Mouse (Mus musculus) limb, embryonic 10.5 days (tissue): ENCODE results near the gene Brip1. TPM values are rescaled to one million over a fixed set of nuclear protein-coding genes. Genes with fewer than 3 reads are reported as not detected.

Experiments
- polyA plus RNA-seq: library from polyadenylated mRNA; unstranded; fragments of >200 nt; fragmentation: Nextera tagmentation; extraction: Ambion mirVana; gene quantifications from 2 replicates; pipeline ENCODE4 v1.2.1, GENCODE M21; 2016

Gene Brip1
- polyA plus RNA-seq, 1 experiment from 2014 or later: 12.6 TPM

Other genes starting within 250 kb of the Brip1 start
- gene Ints2, start 56.4 kb upstream of the Brip1 start, polyA plus RNA-seq: 51.7 and 60.6 TPM in 2 replicates
- 6.6 and 8.8 TPM in 2 replicates for gene Med13, start 156.4 kb upstream of the Brip1 start, polyA plus RNA-seq